Mouse (Mus musculus) midbrain, embryonic 16.5 days (tissue): ENCODE measurements at regions not wholly inside any gene's neighbourhood (a gene's known extent, or its start where the extent isn't known, plus 50 kb on each side); places are given as distances from the start of the nearest gene placed in this dataset.
A peak's percentile ranks its signal among the peaks of the same experiment; 100 is the strongest.

Source experiments
- ATAC-seq: fragments of 200-750 bp; cut with Nextera tagmentation; 2 replicates; pipeline ENCODE4 v1.8.0; 2017; ENCODE audit warnings: moderate TSS enrichment
- H3K27ac ChIP-seq: fragments of 300-500 bp; sonication (generic); 2 replicates; pipeline ENCODE4 v1.5.1; 2014; ENCODE audit warnings: mild to moderate bottlenecking, low read length, mixed read lengths
- H3K27me3 ChIP-seq: fragments of 300-500 bp; sonication (generic); 2 replicates; pipeline ENCODE4 v1.6.1; 2014; ENCODE audit warnings: low read depth, low read length, mixed read lengths; ENCODE audit not compliant: control insufficient read depth, insufficient read depth
- H3K36me3 ChIP-seq: fragments of 300-500 bp; sonication (generic); 2 replicates; pipeline ENCODE4 v1.6.1; 2014; ENCODE audit warnings: mild to moderate bottlenecking, low read length, moderate library complexity, mixed read lengths; ENCODE audit not compliant: control insufficient read depth, insufficient read depth
- H3K4me1 ChIP-seq: fragments of 300-500 bp; sonication (generic); 2 replicates; pipeline ENCODE4 v1.6.1; 2014; ENCODE audit warnings: mild to moderate bottlenecking, low read length, mixed read lengths; ENCODE audit not compliant: control insufficient read depth, insufficient read depth
- H3K4me2 ChIP-seq: fragments of 300-500 bp; sonication (generic); 2 replicates; pipeline ENCODE4 v1.6.1; 2014; ENCODE audit warnings: mild to moderate bottlenecking, low read length, mixed read lengths
- H3K4me3 ChIP-seq: fragments of 300-500 bp; sonication (generic); 2 replicates; pipeline ENCODE4 v1.5.1; 2014; ENCODE audit warnings: low read depth, mild to moderate bottlenecking, low read length, moderate library complexity, mixed read lengths
- H3K9ac ChIP-seq: fragments of 300-500 bp; sonication (generic); 2 replicates; pipeline ENCODE4 v1.6.1; 2014; ENCODE audit warnings: low read depth, low read length, mixed read lengths
- H3K9me3 ChIP-seq: fragments of 300-500 bp; sonication (generic); replicated peaks from 2 replicates; pipeline ENCODE4 v1.6.1; 2014; ENCODE audit warnings: mild to moderate bottlenecking, low read length, mixed read lengths; ENCODE audit not compliant: control insufficient read depth, poor library complexity, severe bottlenecking
- WGBS: fragments of 180-500 bp; shearing (Covaris S2); extraction: QIAGEN DNeasy Blood & Tissue Kit; methylation state at CpG from one replicate; pipeline ENCODE4 v1.1.7; 2014; 5-methylcytosine and 5-hydroxymethylcytosine counted together

DNA sequence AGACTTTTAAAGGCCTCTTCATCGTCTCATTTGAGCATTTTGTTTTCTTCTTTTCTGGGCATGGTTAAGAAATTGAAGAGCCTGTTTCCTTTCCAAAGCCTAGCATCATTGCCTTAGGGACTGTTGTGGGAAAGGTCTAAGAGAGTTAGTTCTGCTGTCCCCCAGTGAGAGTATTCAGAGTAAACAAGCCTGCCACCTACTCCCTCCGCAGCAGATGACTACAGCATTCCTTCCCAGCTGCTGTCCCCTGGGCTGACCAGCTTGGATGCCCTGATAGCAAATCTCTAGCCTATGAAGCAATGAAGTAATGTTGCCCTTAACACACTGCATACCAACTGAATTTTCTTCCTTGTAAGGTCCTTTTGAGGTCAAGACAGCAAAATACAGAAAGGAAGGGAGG lies 164.9 kb downstream of the Moxd1 start:
- H3K36me3 ChIP-seq = no peaks in the 10 kb centered on the region
- H3K9ac ChIP-seq = no peak overlapping the region
- H3K9me3 ChIP-seq = no peaks in the 10 kb centered on the region
- WGBS = 59% methylated on average over 2 of the region's 2 CpGs
- no peak overlapping the region for H3K4me2 ChIP-seq
- no peak for ATAC-seq
- H3K4me3 ChIP-seq = no peak overlapping the region
- H3K27me3 ChIP-seq = no peaks in the 10 kb centered on the region
- H3K4me1 ChIP-seq = no peaks in the 10 kb centered on the region
- no peak overlapping the region for H3K27ac ChIP-seq

DNA sequence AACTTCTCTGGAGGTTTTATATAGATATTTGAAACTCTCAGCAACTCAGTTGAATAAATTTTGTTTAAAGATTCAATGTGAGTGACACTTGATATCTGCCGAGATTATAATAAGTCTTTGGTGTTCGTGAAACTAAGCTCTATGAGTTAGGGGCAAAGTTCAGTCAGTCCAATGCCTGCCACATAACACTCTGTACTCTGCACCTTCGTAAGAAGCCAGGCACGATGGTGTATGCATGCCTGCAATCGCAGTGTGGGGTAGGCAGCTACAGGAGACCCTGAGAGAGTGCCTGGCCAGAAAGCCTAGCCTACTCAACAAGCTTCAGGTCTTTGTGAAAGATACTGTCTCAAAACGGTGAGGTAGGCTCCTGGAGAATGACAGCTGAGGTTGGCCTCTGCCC lies 167.7 kb downstream of the Moxd1 start:
- H3K36me3 ChIP-seq = no peaks in the 10 kb centered on the region
- no peaks in the 10 kb centered on the region for H3K9me3 ChIP-seq
- no peak overlapping the region for H3K27ac ChIP-seq
- no peak for ATAC-seq
- H3K4me3 ChIP-seq = no peak overlapping the region
- WGBS = 82% methylated on average over 6 of the region's 6 CpGs
- no peak overlapping the region for H3K9ac ChIP-seq
- H3K4me2 ChIP-seq = no peak overlapping the region
- H3K4me1 ChIP-seq = no peaks in the 10 kb centered on the region
- H3K27me3 ChIP-seq = no peaks in the 10 kb centered on the region

DNA sequence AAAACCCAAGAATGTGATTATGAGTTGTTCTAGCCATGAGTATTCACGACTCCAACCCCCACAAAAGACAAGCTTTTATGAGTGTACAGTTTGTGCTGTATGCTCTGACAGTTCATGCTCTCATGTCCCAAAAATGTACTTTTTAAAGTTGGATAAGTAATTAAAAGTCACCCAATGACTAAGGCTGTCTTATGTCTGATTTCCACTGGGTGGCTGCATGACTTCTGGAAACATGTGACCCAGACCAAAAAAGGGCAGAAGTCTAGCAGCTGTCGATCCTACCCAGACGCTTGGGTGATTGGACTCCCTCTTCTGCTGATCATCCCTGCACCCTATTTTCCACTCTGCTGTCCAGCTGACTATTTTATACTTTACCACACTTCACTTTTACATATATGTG lies 168.7 kb downstream of the Moxd1 start:
- H3K4me2 ChIP-seq = no peak overlapping the region
- no peak overlapping the region for H3K4me3 ChIP-seq
- no peaks in the 10 kb centered on the region for H3K4me1 ChIP-seq
- H3K9ac ChIP-seq = no peak overlapping the region
- H3K27me3 ChIP-seq = no peaks in the 10 kb centered on the region
- ATAC-seq = no peak
- no peak overlapping the region for H3K27ac ChIP-seq
- 95% methylated on average over 3 of the region's 3 CpGs for WGBS
- H3K36me3 ChIP-seq = no peaks in the 10 kb centered on the region
- H3K9me3 ChIP-seq = no peaks in the 10 kb centered on the region

DNA sequence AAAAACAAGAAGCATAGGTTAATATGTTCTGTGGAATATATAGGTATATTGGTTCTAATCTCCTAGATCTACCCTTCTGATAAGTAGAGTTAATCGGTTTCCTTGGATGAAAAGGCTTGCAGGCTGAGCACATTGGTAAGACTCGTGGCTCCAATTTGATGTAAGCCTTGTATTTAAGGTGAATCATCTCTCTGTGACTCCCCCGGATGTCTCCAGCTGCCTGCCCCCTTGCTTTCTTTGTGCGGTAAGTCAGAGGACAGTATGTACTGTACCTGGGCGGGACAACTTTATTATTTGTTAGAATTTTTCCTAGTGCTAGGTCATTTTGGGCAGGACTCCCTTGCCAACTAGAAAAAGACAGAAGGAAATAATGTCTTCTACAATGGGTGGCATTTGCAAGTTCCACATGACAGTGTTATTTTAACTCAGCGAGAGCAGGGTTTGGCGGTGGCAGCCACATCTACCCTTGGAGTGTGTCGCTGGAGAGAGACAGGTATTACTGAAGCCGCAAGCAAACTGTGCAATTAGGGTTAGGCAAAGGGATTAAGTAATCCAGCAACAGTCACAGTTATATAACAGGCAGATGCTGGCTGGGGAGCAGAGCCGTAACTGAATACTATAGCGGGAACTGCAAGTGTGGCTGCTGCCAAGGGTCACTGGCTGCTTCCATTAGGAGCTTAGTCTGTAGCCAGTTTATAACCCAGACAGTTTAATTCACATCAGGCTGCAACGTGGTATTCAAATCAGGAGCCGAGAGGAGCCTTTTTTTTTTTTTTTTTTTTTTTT lies 172.9 kb downstream of the Moxd1 start:
- WGBS = 67% methylated on average over 13 of the region's 13 CpGs
- Histone ChIP-seq H3K4me2 (no peak overlapping the region), H3K27me3 (no peaks in the 10 kb centered on the region), H3K4me1 (no peaks in the 10 kb centered on the region), H3K36me3 (no peaks in the 10 kb centered on the region), H3K9ac (no peak overlapping the region), H3K9me3 (no peaks in the 10 kb centered on the region), H3K4me3 (no peak overlapping the region), H3K27ac (no peak overlapping the region)
- no peak for ATAC-seq

DNA sequence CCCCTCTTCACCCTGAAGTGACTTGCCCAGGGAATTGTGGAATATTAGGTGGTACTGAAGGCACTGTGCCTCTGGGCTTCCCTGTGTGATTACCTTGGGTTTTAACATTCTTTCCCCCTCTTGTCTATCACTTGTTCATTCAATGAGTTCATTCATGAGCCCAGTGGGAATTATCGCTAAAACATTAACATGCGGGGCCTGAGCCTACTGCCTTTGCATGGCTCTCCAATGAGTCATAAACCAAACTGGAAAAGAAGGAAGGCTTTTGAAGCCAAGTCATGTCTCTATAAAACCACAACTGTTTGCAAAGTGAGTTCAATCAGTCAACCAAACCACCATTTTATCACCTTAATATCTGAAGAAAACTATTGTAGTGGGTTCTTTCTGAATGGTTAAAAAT lies 173.8 kb downstream of the Moxd1 start:
- H3K27ac ChIP-seq = no peak overlapping the region
- WGBS = 91% methylated on average over 2 of the region's 2 CpGs
- H3K36me3 ChIP-seq = no peaks in the 10 kb centered on the region
- H3K4me2 ChIP-seq = no peak overlapping the region
- no peak for ATAC-seq
- H3K9me3 ChIP-seq = no peaks in the 10 kb centered on the region
- H3K4me1 ChIP-seq = no peaks in the 10 kb centered on the region
- no peak overlapping the region for H3K9ac ChIP-seq
- H3K27me3 ChIP-seq = no peaks in the 10 kb centered on the region
- H3K4me3 ChIP-seq = no peak overlapping the region

DNA sequence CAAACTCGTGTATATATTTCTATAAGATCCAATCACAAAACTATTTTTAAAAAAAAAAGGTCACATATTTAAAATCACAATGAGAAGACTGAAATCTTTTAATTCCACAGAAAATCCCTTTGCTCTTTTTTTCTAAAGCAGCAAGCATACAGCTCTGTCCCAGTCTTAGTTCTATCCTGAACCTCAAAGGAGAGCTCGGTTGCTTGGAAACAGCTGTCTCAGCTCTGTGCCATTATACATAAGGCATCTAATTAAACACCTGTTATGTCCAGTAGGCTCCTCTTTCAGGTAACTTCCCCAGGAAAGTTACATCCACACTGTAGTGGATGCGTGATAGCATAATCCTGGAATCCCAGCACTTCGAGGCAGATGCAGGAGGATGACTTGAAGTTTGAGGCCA lies 181.5 kb downstream of the Moxd1 start:
- Histone ChIP-seq H3K4me3 (no peak overlapping the region), H3K9ac (no peak overlapping the region), H3K4me2 (no peak overlapping the region), H3K27ac (no peak overlapping the region), H3K36me3 (no peaks in the 10 kb centered on the region), H3K9me3 (no peaks in the 10 kb centered on the region), H3K27me3 (no peaks in the 10 kb centered on the region), H3K4me1 (peaks cover 4% of the 10 kb centered on the region)
- WGBS = 40% methylated on average over 4 of the region's 4 CpGs
- ATAC-seq = peak; percentile 65; the same call in 1 of the 2 replicates

DNA sequence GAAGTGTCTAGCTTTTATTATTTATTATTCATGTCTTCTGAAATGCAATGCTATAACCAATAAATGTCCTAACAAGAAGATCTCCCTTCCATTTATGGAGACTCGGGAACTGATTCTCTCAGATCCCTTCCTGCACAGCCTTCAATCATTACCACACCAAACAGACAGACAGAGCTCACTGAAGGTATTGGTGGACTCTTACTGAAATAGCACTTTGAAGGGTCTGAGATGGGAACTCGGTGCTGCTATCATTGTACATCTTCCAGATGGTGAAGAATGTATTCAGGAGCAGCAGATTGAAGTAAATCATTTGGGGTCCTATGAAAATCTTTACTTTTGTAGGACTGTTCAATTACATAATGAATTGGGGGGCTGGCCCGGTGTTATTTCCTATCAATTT lies 183.6 kb downstream of the Moxd1 start:
- 20% methylated on average over 3 of the region's 3 CpGs for WGBS
- Histone ChIP-seq H3K4me1 (peaks cover 4% of the 10 kb centered on the region), H3K9me3 (no peaks in the 10 kb centered on the region), H3K9ac (no peak overlapping the region), H3K36me3 (no peaks in the 10 kb centered on the region), H3K4me3 (no peak overlapping the region), H3K27me3 (no peaks in the 10 kb centered on the region), H3K4me2 (no peak overlapping the region), H3K27ac (0 out of 2 replicates have a peak overlapping the region, but pooled peaks have one; percentile 20)
- peak; percentile 44 for ATAC-seq

DNA sequence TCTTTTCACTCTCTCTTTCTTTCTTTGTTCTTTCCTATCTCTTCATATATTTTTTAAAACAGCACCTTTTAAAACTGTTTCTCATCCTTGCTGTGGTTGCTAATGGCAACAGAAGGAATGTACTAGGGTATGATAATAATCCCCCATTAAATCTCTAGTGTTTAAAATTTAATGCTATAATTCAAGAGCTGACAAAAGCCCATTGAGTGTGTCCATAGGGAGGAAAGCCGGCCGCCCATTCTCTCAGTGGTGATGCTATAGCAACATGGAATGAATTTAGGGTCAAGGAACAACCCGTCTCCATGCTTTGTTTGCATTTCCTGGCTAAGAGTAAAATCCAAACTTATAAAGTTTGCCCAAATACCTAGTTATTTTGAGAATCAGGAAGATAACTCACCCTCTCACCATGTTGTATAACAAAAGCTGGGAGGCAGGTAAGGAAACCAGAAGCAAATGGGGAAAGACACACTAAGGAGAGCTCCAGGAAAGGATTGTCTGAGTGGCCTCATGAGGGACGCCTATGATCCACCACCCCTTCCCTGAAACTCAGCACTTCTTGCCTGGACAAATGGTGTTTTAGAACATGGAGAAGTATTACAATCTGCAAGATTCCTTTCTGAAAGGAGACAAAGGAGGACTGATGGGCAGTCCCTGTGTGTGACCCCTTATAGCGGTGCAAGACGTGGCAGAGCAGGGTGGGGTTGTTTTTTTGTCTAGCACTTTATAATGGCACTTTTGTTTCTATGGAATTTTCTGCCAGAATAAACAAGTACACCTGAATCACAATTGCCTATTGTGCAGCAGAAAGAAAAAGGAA lies 184.3 kb downstream of the Moxd1 start:
- Histone ChIP-seq H3K27me3 (no peaks in the 10 kb centered on the region), H3K36me3 (no peaks in the 10 kb centered on the region), H3K27ac (peak overlapping the region; percentile 47; the same call in 1 of the 2 replicates)

DNA sequence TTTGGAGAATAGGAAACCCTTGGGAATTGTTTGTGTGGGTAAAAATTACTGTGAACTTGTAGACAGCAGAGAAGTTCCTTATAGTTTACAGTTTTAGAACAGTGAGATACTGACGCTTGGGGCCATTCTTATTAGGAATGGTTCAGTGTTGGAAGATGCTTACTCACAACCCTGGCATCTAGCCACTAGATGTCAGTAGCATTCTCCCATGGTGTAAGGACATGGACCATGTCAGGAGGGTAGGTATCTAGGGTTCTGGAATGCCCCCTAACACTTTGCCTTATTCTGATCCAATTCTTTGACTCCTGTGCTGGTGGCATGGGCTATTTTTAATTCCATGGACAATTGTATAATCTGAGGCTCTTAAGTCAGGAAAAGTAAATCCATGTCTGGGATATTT lies 185.3 kb upstream of the Ccn2 start:
- Histone ChIP-seq H3K27me3 (no peaks in the 10 kb centered on the region), H3K9ac (no peak overlapping the region), H3K27ac (no peak overlapping the region), H3K4me1 (peaks cover 4% of the 10 kb centered on the region), H3K36me3 (no peaks in the 10 kb centered on the region), H3K4me2 (no peak overlapping the region), H3K4me3 (no peak overlapping the region), H3K9me3 (no peaks in the 10 kb centered on the region)
- no peak for ATAC-seq
- WGBS = 63% methylated on average over 1 of the region's 1 CpGs

More for the DNA sequence above, 184.3 kb downstream of the Moxd1 start:
- WGBS = 13% methylated on average over 6 of the region's 6 CpGs
- no peaks in the 10 kb centered on the region for H3K9me3 ChIP-seq
- H3K4me3 ChIP-seq = no peak overlapping the region
- H3K9ac ChIP-seq = no peak overlapping the region
- peak; percentile 82 for ATAC-seq
- no peak overlapping the region for H3K4me2 ChIP-seq
- peaks cover 4% of the 10 kb centered on the region for H3K4me1 ChIP-seq
